Mouse (Mus musculus): ENCODE results near the gene Pdpk1.

Pdpk1 gene

DNA sequence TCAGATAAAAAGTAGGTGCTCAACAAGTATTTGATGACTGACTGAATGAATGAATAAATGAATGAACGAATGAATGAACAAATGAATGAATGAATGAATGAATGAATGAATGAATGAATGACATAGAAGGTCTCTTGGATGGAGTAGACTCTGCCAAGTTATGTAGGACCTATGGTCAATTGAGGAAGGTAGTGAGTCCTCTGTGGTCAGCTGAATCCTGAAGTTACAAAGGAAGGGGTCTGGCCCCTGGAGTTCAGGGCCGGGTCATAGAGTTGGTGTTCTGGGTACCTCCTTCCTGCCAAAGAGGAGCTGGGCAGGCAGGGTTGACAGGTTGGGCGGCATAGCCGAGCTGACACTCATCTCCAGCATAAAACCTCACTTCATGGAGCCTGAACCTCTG, 112.9 kb downstream of the Pdpk1 start, which contains the start of gene Prss27:
Prss27 (plus strand) TSS at position 301 of the 400 bp plus-strand sequence.
- DNase-seq (ENCODE audit: extremely low read depth, low read depth), result no peak

DNA sequence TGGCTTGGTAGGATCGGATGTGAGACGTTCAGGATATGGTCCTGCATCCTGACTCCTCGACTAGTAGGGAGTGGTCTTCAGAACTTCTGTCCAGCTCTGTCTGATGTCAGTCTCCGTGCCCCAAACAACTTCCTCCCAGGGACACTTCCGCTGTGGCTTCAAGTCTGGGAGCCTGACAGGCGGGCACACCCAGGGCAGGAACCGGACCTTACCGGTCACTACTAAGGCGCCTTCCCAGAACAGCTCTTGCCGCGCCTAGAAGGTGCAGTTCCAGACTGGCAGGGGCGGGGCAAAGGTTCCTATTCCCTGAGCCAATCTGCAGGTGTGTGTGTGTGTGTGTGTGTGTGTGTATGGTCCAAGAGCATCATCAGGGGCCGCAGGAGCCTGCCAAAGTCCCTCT, 113.4 kb downstream of the Pdpk1 start:
- no peak for DNase-seq (ENCODE audit: extremely low read depth, low read depth)

DNA sequence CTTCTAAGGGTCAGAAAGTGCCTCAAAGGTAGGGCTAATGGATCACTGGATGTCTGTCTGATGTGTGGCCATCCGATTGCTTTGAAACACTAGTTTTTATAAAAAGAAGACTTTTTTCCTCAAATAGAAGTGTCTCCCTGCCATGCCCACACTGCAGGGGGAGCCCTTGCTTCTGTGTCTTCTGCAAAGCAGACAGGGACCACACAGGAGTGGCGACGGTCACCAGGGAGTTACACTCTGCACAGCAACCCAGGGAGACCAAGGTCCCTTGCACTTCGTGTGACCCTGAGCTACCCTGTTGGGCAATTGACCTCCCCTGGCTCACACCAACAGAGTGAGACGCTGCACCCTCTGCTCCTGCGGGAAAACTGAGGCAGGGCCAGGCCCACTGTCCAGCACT, 113.8 kb downstream of the Pdpk1 start:
- DNase-seq (ENCODE audit: extremely low read depth, low read depth), result no peak

DNA sequence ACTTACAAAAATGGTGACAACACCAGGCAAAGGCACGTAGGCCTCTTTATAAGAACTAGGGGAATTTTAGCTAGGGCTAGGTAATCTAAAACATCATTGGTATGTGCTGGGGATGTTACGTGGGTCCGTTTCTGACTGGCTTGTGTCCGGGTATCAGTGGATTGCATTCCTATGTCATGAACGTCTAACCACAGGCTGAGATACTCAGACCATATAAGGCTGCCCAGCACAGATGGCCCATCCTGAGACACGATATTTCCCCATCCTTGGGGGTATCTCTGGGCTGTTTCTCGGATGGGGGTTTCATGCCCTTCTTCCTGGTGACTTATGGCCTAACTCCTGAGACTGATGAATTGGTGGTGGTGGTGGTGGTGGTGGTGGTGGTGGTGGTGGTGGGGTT, 115.6 kb downstream of the Pdpk1 start:
- DNase-seq (ENCODE audit: extremely low read depth, low read depth), result no peak

DNA sequence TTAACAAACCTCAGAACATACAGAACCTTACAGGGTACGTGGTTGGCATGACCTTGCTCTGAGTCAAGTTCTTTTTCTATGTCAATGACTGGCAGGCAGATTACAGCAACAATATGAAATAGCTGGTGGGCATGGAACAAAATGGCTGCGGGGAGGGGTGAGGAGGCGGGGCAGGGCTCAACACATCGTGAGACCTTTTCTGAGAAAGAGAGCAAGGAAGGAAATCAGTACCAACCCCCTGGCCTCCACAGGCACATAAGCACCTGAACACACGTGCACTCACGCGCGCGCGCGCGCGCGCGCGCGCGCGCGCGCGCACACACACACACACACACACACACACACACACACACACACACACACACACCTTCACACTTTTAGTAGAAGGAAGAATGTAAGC, 120.2 kb downstream of the Pdpk1 start:
- no peak for DNase-seq (ENCODE audit: extremely low read depth, low read depth)

DNA sequence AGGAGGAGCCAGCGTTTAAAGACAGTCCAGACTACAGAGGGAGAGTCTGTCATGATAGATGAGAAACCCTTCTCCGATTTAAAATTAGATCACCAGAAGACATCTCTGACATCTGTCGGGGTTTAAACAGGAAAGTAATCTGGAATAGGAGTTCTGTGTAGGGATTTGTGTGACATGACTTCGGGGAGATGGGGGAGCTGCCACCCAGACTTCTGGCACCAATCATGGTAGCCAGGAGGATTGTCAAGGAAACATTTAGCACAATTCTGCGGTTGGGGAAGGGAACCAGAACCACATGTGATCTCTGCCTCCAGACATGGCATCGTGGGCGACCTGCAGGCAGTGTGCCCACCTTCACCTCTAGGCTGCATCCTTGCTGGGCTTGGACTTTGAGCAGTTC, 121.2 kb downstream of the Pdpk1 start:
- no peak for DNase-seq (ENCODE audit: extremely low read depth, low read depth)
